Mouse (Mus musculus): Measurements from ENCODE around the gene Nelfe. TPM values are rescaled to one million over a fixed set of nuclear protein-coding genes. Genes with fewer than 3 reads are reported as not detected.

Nelfe gene
- polyA plus RNA-seq, 2 experiments = 37.5 to 42.7 TPM

GRCm38 (mm10) chr17:34896366-34896765, 46.2 kb downstream of the Nelfe start:
- no peak for ATAC-seq (ENCODE audit: insufficient read depth)
- H3K9me3 ChIP-seq (ENCODE audit: control insufficient read depth, low read length) = no peaks in the 10 kb centered on the region
- no peak overlapping the region for H3K27ac ChIP-seq
- no peaks in the 10 kb centered on the region; the same call in none of the 2 replicates for H3K36me3 ChIP-seq (replicated peaks; ENCODE audit: control insufficient read depth, insufficient read depth, low read depth)
- H3K27me3 ChIP-seq (ENCODE audit: control insufficient read depth, insufficient read depth, low read length) = no peaks in the 10 kb centered on the region
- peaks cover 9 to 22% of the 10 kb centered on the region in 2 experiments for H3K4me1 ChIP-seq (replicated peaks; ENCODE audit: control insufficient read depth in 2 of 2, insufficient read depth in 2 of 2, low read length in 1 of 2)
- no peak for DNase-seq (ENCODE audit: low read depth in 3 of 3, low spot score in 3 of 3)
- H3K4me2 ChIP-seq (ENCODE audit: low read depth) = no peak overlapping the region
- H3K4me3 ChIP-seq (ENCODE audit: insufficient read depth in 1 of 2, low read depth in 2 of 2, low read length in 2 of 2) = no peak overlapping the region
- 67% methylated on average over 17 of the region's 17 CpGs for WGBS (ENCODE audit: insufficient replicate concordance)
- no peak overlapping the region for H3K9ac ChIP-seq (replicated peaks)
- TF ChIP-seq EP300 (IDR thresholded peaks at IDR 0.05; ENCODE audit: low read depth) (no peak), CTCF (IDR thresholded peaks at IDR 0.05; ENCODE audit: low read depth) (no peak)

GRCm38 (mm10) chr17:34897373-34898159, 47.4 kb downstream of the Nelfe start:
- DNase-seq (ENCODE audit: low read depth in 3 of 3, low spot score in 3 of 3) (no peak), ATAC-seq (ENCODE audit: insufficient read depth) (no peak)
- Histone ChIP-seq H3K27ac (peak overlapping the region; percentile 75), H3K27me3 (ENCODE audit: control insufficient read depth, insufficient read depth, low read length) (no peaks in the 10 kb centered on the region), H3K4me3 (ENCODE audit: insufficient read depth in 1 of 2, low read depth in 2 of 2, low read length in 2 of 2) (peak overlapping the region; percentile 64 to 85), H3K9ac (replicated peaks) (peak overlapping the region; percentile 85), H3K4me1 (replicated peaks; ENCODE audit: control insufficient read depth in 2 of 2, insufficient read depth in 2 of 2, low read length in 1 of 2) (peaks cover 9 to 22% of the 10 kb centered on the region in 2 experiments), H3K36me3 (replicated peaks; ENCODE audit: control insufficient read depth, insufficient read depth, low read depth) (no peaks in the 10 kb centered on the region; the same call in none of the 2 replicates), H3K9me3 (ENCODE audit: control insufficient read depth, low read length) (no peaks in the 10 kb centered on the region), H3K4me2 (ENCODE audit: low read depth) (peak overlapping the region; percentile 97)
- TF ChIP-seq CTCF (IDR thresholded peaks at IDR 0.05; ENCODE audit: low read depth) (0 out of 2 replicates have a peak, but pooled peaks have one; percentile 4), EP300 (IDR thresholded peaks at IDR 0.05; ENCODE audit: low read depth) (no peak)
- WGBS (ENCODE audit: insufficient replicate concordance) = 5% methylated on average over 10 of the region's 10 CpGs

- 0% methylated on average over 26 of the region's 44 CpGs for WGBS (ENCODE audit: insufficient replicate concordance)
- Histone ChIP-seq H3K4me1 (replicated peaks; ENCODE audit: control insufficient read depth in 2 of 2, insufficient read depth in 2 of 2, low read length in 1 of 2) (peaks cover 9 to 19% of the 10 kb centered on the region in 2 experiments), H3K27me3 (ENCODE audit: control insufficient read depth, insufficient read depth, low read length) (no peaks in the 10 kb centered on the region), H3K9me3 (ENCODE audit: control insufficient read depth, low read length) (no peaks in the 10 kb centered on the region), H3K4me3 (ENCODE audit: insufficient read depth in 1 of 2, low read depth in 2 of 2, low read length in 2 of 2) (peak within 1 kb of the TSS; percentile 64 to 85), H3K4me2 (ENCODE audit: low read depth) (peak within 1 kb of the TSS; percentile 97), H3K9ac (replicated peaks) (peak within 1 kb of the TSS; percentile 85), H3K36me3 (replicated peaks; ENCODE audit: control insufficient read depth, insufficient read depth, low read depth) (peaks cover 3% of the 10 kb centered on the region), H3K27ac (peak within 1 kb of the TSS; percentile 75)
- ATAC-seq (ENCODE audit: insufficient read depth) (peak; percentile 46), DNase-seq (ENCODE audit: low read depth in 3 of 3, low spot score in 3 of 3) (peak in 2 of 3 experiments; percentile 46 to 55)
- TF ChIP-seq EP300 (IDR thresholded peaks at IDR 0.05; ENCODE audit: low read depth) = no peak
- no peak for TF ChIP-seq CTCF (IDR thresholded peaks at IDR 0.05; ENCODE audit: low read depth)
Measured at GRCm38 (mm10) chr17:34898160-34898586, 48.0 kb downstream of the Nelfe start, which contains the start of the genes C2 and Ehmt2. TSS of gene C2 (minus strand) at chr17:34898265. TSS of gene Ehmt2 (plus strand) at chr17:34898469.

- under 1% methylated on average over 24 of the region's 47 CpGs for WGBS (ENCODE audit: insufficient replicate concordance)
- Histone ChIP-seq H3K9me3 (ENCODE audit: control insufficient read depth, low read length) (no peaks in the 10 kb centered on the region), H3K27me3 (ENCODE audit: control insufficient read depth, insufficient read depth, low read length) (no peaks in the 10 kb centered on the region), H3K27ac (peak overlapping the region; percentile 75), H3K4me2 (ENCODE audit: low read depth) (peak overlapping the region; percentile 97), H3K36me3 (replicated peaks; ENCODE audit: control insufficient read depth, insufficient read depth, low read depth) (peaks cover 3% of the 10 kb centered on the region), H3K9ac (replicated peaks) (peak overlapping the region; percentile 85), H3K4me3 (ENCODE audit: insufficient read depth in 1 of 2, low read depth in 2 of 2, low read length in 2 of 2) (peak overlapping the region; percentile 64 to 85), H3K4me1 (replicated peaks; ENCODE audit: control insufficient read depth in 2 of 2, insufficient read depth in 2 of 2, low read length in 1 of 2) (peaks cover 7 to 15% of the 10 kb centered on the region in 2 experiments)
- no peak for TF ChIP-seq EP300 (IDR thresholded peaks at IDR 0.05; ENCODE audit: low read depth)
- no peak for TF ChIP-seq CTCF (IDR thresholded peaks at IDR 0.05; ENCODE audit: low read depth)
- DNase-seq (ENCODE audit: low read depth in 3 of 3, low spot score in 3 of 3) (no peak), ATAC-seq (ENCODE audit: insufficient read depth) (no peak)
Measured at GRCm38 (mm10) chr17:34898706-34899052, 48.5 kb downstream of the Nelfe start.

All from liver, embryonic 14.5 days (tissue).